Mouse (Mus musculus): Measurements from ENCODE around the gene Fam149b.

The Fam149b gene

DNA sequence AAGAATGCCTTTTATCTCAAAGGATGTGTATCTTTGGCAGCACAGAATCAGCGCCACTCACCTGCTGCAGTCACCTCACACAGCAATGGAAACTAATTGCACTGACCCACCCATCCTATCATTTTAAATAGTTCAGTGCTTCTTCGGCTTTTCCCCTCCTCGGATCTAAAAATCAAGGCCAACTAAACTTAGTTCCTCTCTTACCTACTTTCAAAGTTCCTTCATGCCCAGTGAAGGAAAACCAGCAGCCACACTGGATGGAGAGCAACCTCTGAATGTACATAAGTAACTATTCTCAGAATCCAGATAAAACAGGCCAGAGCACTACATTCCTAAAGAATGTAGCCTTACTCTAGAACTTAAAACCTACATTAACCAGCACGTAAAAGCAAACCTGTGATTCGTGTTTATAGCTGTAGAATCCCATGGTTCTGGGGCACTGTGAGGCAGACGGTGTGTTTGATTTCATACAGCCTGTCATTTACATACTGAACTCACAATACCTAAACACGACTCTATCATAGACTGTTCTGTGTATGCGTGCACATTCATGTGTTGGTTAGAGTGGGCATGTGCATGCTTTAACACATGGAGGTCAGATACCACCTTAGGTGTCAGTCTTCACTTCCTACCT lies 41.6 kb downstream of the Fam149b start:
- in situ Hi-C loops (cut with MboI, MseI), result no loop called here

DNA sequence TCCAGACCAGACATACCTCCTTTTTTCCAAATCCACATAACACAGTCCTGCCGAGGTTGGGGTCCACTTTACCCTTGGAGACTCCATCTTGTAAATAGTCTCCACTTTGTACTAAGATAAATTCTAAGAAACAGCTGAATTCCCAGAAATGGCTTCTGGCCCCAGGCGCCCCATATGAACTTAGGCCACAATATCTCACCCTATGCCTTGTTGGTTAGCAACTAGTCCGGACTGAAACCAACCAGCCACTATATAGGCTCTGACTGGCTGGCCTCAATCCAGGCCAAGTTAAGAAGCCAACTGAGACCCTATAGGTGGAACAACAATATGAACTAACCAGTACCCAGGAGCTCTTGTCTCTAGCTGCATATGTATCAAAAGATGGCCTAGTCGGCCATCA lies 44.4 kb downstream of the Fam149b start:
- in situ Hi-C loops (cut with MboI, MseI), result no loop called here

DNA sequence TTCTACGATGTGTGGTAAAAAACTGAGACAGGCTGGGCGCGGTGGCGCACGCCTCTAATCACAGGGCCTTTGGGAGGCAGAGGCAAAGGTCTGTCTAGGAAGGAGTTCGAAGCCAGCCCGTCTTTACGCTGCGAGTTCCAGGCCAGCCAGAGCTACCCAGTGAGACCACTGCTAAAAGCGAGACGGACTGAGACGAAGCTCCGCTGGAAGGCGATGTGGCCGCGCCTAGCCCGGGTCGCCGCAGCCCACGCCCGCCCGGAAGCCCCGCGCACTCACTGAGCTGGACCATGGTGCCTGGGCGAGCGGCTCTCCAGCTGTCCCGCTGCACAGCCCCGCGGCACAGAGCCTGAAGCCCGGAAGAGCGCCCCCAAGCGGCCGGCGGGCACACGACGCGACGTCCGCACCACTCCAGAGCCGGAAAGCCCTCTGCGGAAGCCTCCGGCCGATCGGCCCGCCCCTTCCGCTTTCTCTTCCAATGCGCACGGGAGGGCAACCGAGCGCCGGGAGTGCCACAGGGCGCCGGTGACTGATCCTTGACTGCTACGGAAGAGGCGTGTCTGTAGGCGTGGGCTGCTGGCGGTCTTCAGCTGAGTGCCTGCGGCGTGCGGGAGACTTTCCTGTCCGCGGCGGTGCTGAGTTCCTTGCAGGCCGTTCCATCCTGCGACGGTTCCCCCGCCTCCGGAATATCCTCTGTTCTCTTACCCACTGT lies 45.4 kb downstream of the Fam149b start, which contains the start of gene Mrps16:
TSS of gene Mrps16 (minus strand) at position 430 of the 709 bp plus-strand sequence.
- in situ Hi-C loops (cut with MboI, MseI), result no loop called here

DNA sequence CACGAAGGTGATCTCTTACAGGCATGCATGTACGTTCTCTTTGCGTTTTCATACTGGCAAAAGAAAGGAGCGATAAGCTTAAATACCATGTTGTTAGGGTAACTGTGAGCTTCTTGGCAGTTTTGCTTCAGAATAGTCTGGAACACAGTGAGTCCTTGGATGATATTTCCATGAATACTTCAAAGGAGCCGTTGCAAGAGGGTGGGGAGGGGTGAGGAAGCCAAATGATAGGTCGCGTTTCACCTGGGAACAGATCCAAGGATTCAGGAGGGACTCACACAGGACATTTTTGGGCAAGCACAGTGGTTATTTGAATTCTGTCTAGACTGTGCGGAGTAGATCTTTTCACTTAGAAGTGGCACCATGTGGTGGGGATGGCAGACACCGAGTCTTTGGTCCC lies 49.3 kb downstream of the Fam149b start:
- in situ Hi-C loops (cut with MboI, MseI), result no loop called here

DNA sequence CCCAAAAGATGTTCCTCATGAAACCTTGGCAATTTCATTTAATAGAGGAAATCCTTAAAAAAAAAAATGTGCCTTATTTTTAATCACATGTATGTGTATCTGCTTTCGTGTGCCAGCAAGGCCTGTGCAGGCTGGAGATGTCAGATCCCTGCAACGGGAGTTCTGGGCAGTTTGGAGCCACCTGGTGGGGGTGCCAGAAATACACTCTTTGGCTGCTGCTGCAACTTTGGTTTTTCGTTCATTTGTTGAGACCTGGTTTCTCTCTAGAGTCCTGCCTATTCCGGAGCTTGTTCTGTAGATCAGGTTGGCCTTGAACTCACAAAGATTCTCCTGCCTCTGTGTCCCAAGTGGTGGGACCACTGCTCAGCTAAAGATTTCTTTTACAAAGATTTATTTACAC lies 50.9 kb downstream of the Fam149b start:
- in situ Hi-C loops (cut with MboI, MseI), result no loop called here

DNA sequence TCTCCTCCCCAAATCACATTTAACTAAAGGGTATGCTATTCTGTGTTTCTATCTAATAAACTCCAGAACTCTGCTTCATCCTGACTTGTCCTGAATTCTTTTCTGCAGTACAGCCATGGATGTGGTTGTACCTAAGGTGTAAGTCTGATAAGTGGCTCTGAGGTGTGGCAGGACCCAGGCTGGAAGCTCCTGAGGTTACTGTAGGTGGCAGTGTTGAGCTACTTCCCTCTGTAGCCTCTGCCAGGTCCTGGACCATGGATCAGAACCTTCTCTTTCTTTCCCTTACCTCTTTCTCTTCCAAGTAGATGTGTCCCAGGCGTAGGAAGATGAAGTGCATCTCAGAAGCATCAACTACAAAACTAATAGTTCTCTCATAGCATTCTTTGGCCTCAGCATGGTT lies 52.1 kb downstream of the Fam149b start:
- in situ Hi-C loops (cut with MboI, MseI), result no loop called here

DNA sequence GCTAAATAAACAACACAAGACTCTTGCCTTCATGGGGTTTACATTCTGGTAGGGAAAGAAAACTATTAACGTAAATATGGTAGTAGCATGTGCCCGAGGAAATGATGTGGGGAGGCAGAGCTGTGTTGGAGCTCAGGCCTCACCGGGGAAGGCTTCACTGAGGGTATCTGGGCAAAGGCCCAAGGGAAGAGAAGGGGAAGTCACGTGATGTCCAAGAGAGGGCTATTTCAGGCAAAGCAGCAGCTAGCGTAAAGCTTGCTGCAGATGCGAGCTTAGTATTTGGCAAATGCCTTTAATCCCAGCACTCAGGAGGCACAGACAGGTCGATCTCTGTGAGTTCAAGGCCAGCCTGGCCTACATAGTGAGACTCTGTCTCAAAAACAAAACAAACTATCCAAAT lies 74.3 kb downstream of the Fam149b start:
- in situ Hi-C loops (cut with MboI, MseI), result no loop called here

DNA sequence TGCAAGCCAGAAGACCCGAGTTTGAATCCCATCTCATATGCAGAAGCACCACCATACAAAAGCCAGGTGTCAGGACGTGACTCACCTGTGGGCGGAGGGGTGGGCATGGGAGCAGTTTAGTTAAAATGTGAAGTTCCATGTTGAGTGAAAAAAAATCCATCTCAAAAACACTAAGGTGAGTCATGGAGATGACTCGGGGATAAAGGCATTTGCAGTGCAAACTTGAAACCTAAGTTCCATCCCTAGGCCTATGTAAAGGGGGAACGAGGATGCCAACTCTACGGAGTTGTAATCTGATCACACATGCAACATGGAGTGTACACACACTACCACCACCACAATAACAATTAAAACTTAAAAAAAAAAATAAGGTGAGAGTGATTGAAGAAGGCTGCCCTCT lies 75.1 kb downstream of the Fam149b start:
- in situ Hi-C loops (cut with MboI, MseI), result no loop called here

DNA sequence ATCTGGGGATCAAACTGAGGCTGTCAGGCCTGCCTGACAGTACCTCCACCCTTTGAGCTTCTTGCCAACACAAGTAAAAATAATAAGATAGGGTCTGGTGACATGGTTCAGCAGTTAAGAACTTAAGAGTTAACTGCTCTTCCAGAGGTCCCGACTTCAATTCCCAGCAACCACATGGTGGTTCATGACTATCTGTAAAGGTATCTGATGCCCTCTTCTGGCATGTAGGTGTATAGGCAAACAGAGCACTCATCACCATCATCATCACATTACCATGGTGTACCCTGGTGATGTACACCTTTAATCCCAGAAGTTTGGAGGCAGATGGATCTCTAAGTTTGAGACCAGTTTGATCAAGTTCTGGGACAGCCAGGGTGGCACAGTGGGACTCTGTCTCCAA lies 80.6 kb downstream of the Fam149b start:
- in situ Hi-C loops (cut with MboI, MseI), result no loop called here

DNA sequence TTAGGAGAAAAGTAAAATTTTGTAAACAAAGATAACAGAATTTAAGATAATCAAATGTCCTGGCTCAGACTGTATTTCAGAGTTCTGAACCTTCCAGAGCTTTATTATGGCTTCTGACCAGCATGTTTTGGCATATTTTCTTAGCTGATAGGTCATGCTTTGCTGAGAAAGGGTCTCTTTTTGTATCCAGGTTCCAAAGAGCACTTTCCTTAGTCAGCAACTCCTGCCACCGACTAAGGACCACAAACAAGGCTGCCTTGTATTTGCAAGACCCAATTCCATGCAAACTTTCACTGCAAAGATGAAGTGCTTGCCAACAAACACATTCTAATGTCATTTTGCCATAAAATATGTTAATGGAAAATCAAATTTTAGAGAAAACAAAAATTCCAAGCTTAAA lies 81.9 kb downstream of the Fam149b start:
- in situ Hi-C loops (cut with MboI, MseI), result no loop called here

DNA sequence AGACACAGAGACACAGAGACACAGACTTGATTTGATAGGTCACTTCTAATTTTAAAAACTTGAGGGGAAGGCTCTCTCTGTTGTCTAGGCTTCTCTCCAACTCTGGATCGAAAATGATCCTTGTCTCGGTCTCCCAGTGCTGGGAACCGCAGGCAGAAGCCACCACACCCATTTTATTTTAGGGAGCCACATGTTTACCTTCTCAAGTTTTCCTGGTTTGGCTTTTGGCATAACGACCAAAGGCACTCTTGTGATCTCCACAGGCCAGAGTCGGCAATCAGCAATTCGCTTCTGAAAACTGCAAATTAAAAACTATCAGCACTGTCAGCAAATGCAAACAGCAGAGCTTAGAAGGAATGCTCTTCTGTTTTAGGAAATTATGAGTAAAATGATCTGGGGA lies 83.8 kb downstream of the Fam149b start:
- in situ Hi-C loops (cut with MboI, MseI), result no loop called here

DNA sequence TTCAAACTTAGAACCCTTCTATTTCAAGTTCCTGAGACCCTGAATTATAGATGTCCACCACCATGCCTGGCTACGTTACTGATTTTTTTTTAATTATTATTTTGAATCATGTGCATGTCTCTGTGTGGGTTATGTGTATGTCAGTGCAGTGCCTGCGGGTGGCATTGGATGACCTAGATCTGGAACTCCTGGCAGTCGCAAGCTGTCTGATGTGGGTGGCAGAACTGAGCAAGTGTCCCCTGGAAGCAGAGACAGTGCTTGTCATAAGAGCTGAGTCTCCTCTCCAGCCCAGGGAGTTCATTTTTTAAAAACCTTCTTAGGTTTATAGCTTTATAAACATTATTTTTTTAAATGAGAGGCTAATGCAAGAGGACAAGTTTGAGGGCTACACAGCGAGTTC lies 84.5 kb downstream of the Fam149b start:
- in situ Hi-C loops (cut with MboI, MseI), result no loop called here

Data from T-helper 1 cell (primary cell).